Mouse (Mus musculus): ENCODE measurements at regions not wholly inside any gene's neighbourhood (a gene's known extent, or its start where the extent isn't known, plus 50 kb on each side); places are given as distances from the start of the nearest gene placed in this dataset.

- no peak for TF ChIP-seq CTCF (conservative IDR thresholded peaks at IDR 0.05; ENCODE audit: insufficient read depth, insufficient read length, low read depth, low read length)
- no peak for TF ChIP-seq POLR2A (IDR thresholded peaks at IDR 0.05; ENCODE audit: low read depth, low read length)
Observed at GRCm38 (mm10) chr14:100980754-100981153, 219.4 kb downstream of the Prr30 start.
